Mouse (Mus musculus) embryonic fibroblast, embryonic 13.5 days (primary cell): ENCODE data around the gene Capzb.

Experiments
- CTCF ChIP-seq: IDR thresholded peaks from 2 replicates; pipeline ENCODE4 v1.5.1; 2011; ENCODE audit warnings: mild to moderate bottlenecking, control low read depth, low read length, moderate library complexity, borderline replicate concordance; ENCODE audit not compliant: insufficient read depth
- POLR2A ChIP-seq: IDR thresholded peaks from 2 replicates; pipeline ENCODE4 v1.6.1; 2011; ENCODE audit warnings: low read depth, mild to moderate bottlenecking, control low read depth, low read length, moderate library complexity

DNA sequence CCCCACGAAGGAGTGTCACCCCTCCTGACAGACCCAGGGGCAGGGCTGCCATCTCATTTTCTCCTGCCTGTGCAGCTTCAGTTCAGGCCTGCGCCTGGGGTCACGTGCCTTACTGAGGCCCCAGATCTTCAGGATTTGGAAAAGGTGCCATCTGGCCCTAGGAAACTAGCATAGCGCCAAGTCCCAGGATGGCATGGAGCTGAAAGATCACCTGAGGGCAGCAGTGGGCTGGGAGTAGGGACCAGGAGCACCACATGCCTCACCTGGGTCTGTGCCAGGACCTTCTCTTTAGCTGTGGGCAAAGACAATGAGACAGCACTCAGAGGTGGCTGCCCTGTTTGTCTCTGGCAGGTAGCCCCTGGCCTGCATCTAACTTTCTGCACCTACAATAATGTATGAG, 104.9 kb downstream of the Capzb start:
- TF ChIP-seq POLR2A (no peak), CTCF (no peak)
